Mouse (Mus musculus): ENCODE measurements around the gene Gkap1.

The Gkap1 gene

DNA sequence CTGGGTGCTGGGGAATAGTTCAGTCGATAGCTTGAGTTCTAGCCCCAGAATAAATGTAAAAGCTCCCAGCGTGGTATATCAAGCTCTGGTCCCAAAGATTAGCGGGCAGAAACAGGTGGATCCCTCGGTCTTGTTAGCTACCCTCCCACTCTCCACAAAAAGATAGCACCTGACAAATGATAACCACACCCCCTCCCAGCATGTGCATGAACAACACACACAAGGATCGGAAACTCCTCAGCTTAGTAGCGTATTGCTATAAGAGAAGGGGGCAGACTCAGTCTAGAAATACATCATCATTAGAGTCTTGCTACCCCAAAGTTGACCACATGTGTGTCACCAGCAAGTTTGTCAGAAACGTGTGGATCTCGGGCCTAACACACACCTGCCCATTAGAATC, at the start of gene Gkap1:
Gkap1 (minus strand) TSS at position 101 of the 400 bp plus-strand sequence.
- no peak for DNase-seq (ENCODE audit: low spot score)

DNA sequence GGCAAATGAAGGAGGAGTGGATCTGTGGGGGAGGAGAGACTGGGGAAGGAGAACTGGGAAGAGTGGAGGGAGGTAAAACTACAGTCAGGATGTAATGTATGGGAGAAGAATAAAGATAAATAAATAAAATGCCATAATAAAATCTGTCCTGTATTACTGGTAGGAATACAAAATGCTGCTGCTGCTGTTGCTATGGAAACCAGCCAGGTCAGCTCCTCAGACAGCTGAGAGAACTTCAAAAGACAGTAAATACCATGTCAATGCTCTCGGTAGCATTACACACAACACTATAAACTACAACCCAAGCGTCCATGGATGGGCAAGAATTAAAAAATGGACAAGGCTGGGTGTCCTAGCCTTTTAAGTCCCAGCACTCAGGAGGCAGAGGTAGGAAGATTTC, 42.3 kb upstream of the Gkap1 start:
- DNase-seq (ENCODE audit: low spot score), result no peak

DNA sequence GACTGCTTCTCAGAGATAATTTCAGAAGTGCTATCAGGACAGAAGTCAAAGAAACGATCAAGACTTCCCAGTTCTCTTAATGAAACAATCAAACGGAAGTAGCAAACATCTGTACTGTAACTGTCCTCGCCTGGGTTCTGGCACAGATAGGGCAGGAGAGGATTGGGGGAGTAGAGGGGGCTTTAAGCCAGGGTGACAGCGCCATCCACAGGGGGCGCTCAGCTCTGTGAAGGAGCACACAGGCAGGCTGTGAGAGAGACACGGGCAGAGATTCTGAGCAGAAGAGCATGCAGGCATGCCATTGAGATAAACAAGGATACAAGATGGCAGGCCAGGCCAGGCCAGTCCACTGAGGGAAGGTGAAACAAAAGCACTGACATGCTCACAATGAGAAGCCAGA, 39.5 kb upstream of the Gkap1 start:
- no peak for DNase-seq (ENCODE audit: low spot score)

DNA sequence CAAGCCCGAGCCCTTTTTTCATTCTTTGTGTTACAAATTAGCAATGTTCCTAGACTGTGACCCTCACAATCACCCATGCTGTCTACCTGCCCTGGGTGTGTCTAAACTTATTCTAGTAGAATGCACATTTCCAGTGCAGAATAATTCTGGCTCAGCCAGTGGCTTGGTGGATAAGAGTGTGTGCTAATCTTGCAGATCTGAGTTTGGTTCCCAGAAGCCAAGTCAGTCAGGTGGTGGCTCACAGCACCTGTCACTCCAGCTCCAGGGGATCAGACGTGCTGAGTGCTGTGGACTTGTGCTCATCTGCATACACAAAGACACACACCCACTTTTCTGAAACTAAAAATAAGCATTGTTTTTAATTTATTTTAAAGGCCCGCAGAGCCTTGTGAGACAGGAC, 38.3 kb upstream of the Gkap1 start:
- DNase-seq (ENCODE audit: low spot score), result no peak

DNA sequence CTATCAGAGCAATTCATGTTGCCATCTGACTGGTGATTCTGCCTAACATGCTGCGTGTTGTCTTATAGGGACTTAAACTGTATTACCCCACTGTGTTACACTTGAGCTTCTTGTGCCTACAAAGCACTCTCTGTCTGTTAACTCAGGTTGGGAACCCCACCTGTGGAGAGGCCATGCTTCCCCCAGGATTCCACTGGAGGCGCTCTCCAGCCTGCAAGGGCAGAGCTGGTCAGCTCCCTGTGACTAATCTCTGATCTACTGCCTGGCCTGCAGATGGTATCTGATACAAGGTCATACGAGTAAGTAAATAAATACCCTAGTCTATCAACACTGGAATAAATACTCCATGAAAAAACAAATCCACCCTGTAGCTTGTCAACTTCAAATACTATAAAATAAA, 35.9 kb upstream of the Gkap1 start:
- no peak for DNase-seq (ENCODE audit: low spot score)

DNA sequence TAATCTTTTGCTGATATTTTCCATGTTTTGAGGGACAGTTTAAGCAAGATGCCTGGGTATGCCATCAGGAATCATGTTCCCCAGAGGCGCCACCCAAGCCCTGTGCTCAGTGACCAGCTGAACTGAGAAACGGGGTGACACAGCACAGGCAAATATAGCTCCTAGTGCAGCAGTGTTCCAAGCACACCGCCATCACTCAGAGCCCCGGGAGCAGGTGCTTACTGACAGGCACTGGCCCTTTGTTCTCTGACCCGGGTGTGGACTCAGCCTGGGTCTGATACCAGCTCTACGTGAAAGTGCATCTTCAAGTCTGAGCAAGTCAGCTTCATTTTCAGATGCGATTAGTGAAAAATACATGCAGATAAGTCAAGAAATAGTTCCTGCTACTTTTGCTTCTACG, 34.0 kb upstream of the Gkap1 start:
- DNase-seq (ENCODE audit: low spot score), result no peak

DNA sequence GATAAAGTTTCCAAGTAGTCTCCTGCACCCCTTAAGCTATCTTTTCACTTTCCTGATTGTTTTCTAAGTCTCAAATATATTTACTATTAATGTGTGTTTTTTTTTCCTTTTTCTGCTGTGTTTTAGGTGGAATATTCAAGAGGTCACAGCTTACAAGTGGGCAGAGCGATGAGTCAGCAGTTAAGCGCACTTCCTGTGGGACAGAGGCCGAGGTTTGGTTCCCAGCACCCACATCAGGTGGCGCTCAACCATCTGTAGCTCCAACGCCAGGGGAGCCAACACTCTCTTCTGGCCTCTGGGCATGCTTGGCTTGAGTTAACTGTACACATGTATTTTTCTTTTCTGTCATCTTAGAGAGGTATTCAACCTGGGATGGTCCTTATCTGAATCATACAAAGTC, 32.0 kb upstream of the Gkap1 start:
- no peak for DNase-seq (ENCODE audit: low spot score)

DNA sequence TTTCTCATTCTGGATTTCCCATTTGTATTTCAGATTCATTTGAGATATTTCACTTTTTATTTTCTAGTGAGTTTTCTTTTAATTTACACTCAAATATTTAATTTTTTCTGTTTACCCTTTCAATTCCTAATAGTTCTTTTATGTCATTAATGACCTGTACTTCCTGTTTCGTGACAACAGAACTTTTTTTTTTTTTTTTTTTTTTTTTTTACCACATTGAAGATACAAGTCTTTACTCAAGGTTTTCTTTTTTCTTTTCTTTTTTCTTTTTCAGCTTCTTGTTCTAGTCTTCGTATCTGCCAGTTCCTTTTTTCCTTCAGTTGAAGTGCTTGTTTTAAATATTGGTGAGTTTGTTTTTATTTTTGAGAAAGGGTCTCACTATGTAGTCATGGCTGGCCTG, 29.7 kb upstream of the Gkap1 start:
- DNase-seq (ENCODE audit: low spot score), result no peak

DNA sequence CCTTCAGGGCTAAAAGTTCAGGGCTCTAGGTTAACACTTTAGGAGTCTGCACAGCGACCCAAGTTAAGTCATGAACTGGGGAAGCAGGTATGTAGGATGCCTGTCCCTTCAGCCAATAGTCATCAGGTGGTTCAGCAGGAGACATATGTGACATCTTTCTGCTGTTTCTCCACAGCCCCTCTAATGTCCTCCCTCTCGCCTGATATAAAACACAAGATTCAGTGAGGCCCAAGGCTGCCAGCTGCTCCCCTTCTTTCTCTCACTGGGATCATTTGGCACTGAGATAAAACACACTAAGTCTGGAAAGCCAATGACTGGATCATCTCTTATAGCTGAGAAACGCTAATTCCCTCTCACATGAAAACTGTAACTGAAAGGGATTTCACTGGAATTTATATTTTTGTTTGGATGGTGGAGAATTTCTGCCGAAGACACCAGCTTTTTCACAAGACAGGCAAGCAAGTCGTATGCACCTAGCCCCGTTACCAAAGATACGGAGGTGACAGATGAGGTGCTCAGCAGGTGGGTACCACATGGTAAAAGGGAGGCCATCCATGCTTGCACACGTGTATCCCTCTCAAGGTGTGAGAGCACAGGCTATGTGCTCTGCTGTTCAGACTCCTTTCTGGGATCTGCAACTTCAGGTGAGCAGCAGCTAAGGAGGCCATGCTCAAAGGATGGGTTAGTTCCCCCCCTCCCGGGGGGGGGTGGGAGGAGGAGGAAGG, 27.1 kb upstream of the Gkap1 start:
- no peak for DNase-seq (ENCODE audit: low spot score)

DNA sequence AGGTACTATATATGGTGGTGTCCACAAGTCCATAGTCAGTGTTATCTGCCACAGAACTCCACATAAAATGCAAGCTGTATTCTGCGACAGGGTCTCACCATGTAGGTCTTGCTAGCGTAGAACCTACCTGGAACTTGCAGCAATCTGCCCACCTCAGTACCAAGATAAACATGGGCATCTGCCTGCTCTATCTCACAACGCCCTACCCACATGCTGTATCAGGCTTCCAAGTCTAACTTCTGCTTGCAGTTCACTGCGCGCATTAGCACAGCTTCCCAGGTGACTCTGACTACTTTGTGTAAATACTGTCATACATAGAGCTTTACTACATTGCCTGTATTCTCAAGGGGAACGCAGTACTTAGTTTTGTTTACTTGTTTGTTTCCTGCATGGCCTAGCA, 26.5 kb upstream of the Gkap1 start:
- no peak for DNase-seq (ENCODE audit: low spot score)

DNA sequence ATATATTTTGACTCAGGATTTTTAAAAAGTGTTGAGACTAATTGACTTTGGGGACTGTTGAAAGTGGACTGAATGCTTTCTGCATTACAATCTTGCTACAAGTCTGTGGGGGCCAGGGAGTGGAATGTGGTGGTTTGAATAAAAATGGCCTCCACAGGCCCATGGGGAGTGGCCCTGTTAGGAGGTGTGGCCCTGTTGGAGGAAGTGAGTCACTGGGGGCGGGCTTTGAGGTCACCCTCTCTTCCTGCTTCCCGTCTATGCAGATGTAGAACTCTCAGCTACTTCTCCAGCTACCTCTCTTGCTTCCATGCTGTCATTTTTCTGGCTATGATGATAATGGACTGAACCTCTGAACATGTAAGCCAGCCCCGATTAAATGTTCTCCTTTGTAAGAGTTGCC, 23.3 kb upstream of the Gkap1 start:
- DNase-seq (ENCODE audit: low spot score), result no peak

DNA sequence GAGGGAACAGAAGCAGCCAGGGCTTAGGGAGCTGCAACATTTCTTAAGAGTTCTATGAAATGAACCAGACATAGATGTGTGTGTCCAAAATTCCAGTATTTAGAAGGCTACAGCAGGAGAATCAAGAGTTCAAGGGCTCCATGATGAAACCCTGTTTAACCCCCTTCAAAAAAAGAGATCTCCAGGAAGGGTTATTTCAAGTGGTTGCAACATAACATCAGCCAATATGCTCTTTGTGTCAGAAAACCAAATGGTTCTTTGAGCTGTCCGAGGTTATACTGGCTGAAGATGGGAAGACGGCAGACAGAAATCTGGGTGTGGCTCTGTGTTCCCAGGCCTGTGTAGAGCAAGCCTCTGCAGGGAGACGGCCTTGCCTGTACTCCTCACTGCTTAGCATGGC, 20.1 kb upstream of the Gkap1 start:
- no peak for DNase-seq (ENCODE audit: low spot score)

DNA sequence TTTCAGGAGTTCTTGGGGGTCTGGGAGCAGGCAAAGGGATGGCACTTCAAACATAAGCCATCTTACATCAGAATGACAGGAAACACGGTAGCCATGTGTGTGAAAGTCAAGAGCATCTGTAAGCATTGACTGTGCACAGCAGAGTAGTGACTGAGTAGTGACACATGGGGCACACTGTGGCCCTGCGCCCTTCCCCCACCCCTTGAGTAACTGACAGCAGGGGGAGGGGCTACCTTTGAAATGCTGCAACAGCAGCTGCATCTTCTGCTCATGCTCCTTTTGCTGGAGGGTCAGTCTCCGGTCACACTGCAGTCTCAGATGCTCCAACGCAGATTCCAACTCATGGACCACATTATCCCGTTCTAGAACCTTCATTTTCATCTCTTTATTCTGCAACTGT, 17.3 kb upstream of the Gkap1 start:
- no peak for DNase-seq (ENCODE audit: low spot score)

DNA sequence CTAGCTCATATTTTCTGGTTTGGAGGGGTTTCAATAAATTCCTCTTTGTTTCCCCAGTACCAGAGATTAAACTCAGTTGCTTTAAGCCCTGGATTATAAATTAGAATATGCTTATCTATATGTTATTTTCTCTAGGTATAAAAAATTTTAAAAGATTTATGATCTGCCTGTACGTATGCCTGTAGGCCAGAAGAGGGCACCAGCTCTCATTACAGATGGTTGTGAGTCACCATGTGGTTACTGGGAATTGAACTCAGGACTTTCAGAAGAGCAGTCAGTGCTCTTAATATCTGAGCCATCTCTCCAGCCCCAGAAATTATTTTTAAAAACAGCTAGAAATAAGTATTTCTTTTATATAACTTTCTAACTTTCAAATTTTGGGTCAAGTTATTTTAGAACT, 13.8 kb upstream of the Gkap1 start:
- DNase-seq (ENCODE audit: low spot score), result no peak

DNA sequence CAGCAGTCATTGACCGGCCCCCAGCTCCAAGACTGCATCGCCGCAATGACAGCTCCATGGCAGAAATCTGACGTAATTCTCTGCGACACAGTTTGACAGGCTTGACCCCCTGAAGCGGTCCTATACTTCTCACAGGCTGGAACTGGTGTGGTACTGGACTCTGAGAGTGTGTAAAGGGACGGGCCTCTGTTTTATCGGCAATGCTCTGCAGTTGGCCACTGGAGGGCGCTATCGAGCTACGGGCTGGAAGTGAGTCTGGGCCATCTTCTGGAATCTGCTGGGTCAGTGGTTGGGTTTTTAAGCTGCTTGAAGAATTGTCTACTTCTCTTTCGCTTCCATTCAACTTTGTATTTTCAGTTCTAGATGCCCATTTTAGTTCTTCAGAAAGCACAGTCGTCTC, 12.3 kb upstream of the Gkap1 start:
- DNase-seq (ENCODE audit: low spot score), result peak; percentile 85

DNA sequence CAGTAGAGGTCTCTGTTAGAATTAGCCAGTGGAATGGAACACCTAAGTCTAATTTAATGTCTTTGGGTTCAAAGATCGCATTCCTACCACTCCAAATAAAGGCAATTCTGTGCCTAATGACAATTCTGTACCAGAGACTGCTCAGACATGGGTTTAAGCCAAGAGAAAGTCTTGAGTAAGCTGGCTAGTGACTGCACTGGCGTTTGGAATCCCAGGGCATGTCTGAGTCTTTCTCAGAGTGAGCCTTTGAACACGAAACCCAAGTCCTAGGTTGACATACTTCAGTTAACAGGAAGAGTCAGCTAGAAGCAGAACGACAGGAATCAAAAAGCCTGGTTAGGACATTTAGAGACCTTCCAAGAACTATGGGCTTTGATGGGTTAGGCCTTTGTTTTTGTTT, 8.0 kb upstream of the Gkap1 start:
- DNase-seq (ENCODE audit: low spot score), result no peak

DNA sequence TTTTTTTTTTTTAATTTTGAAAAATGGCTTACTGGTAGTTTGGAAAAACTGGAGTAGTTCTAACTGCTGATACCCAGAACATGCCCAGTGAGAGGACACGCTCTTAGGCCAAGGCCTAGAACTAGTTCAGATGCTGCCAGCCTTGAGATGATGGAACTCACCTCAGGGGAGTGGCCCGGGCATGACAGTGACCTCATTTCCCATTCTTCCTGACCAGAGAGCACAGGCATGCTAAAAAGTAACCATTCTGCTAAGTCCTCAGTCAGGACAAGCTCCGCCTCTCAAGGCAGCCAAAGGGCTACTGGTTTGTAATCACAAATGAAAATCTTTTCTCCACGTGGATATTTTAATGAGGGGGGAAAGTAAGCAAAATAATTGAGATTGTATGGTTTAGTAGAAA, 6.4 kb upstream of the Gkap1 start:
- DNase-seq (ENCODE audit: low spot score), result no peak

DNA sequence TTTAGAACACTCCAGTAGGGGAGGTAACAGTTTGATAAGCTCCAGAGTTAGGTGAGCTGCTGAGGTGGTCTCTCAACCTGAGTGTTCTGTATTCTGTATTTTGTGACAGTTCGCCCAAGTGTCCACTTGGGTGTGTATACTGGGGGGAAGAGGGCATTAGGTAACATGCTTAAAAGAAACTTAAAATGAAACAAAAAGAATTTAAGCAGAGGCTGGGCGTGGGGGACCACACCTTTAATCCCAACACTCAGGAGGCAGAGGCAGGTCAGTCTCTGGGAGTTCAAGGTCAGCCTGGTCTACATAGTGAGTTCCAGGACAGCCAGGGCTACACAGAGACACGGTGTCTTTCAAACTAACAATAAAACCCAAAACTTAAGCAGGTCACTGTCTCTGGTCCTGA, 5.0 kb upstream of the Gkap1 start:
- DNase-seq (ENCODE audit: low spot score), result no peak

DNA sequence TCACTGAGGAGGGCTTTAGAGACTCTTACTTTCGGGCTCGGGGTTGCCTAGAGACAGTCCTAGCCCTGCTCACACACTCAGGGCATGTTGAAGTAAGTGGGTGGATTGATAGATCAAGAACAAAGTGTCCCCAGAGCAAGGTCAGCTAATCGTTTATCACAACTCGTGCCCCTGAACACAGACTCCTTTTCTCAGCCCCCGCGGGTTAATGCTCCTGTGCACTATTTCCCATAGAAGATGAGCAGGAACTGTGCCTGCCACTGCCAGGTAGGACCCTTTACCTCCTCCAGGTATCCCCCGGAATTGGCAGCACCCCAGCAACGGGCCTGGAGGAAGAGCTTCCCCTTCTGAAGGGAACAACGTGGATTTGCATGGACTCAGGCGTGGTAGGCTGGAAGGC, 757 bp upstream of the Gkap1 start:
- DNase-seq (ENCODE audit: low spot score), result no peak

DNA sequence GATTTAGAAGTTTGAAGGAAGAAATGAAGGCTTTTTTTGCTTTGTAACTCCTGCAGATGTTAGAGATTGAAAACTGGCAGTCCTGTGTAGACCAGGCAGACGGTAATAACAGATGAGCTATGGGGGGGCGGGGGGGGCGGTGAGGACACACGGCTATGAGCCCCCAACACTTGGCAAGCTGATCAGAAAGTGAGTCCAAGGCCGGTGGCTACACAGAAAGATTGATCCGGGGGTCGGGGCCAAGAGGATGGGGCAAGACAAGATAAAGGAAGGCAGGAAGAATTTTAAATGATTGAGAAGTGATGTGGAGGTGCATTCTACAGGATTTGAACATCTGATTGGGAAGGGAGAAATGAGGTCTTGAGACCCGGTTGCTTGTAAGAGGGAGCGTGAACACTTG, 423 bp downstream of the Gkap1 start:
- DNase-seq (ENCODE audit: low spot score), result no peak

DNA sequence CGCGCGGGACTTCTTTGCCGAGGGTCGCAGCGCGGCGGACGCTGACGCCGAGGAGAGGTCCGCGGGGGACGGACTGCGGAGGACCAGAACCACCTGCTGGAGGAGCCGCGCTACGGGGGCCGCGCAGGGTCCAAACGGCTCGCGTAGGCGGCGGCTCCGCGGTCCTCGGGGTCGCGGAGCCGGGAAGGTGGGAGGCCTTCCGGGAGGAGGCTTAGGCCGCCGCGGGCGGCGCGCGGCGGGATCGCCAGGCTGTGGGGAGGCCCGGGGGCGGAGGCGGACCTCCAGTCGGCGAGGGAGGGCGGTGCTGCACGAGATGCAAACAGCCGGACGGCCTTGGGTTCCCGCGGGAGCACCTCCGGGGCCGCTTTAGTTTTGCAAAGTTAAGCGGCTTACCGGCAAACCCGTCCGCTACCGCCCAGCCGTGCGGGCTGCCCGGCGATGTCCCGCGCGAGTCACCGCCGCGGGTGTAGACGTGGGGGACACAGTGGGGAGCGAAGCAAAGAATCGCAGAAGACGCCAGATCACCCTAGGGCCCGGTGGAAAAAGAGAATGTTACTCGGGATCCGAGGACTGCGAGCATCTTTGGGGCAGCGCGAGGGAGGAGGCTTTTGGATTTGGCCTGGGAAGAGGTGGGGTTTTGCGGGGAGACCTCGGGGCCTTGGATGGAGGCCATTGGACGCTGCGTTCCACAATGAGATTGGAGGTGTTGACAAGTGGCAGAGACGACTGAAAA, 1.1 kb downstream of the Gkap1 start:
- peak; percentile 68 for DNase-seq (ENCODE audit: low spot score)

DNA sequence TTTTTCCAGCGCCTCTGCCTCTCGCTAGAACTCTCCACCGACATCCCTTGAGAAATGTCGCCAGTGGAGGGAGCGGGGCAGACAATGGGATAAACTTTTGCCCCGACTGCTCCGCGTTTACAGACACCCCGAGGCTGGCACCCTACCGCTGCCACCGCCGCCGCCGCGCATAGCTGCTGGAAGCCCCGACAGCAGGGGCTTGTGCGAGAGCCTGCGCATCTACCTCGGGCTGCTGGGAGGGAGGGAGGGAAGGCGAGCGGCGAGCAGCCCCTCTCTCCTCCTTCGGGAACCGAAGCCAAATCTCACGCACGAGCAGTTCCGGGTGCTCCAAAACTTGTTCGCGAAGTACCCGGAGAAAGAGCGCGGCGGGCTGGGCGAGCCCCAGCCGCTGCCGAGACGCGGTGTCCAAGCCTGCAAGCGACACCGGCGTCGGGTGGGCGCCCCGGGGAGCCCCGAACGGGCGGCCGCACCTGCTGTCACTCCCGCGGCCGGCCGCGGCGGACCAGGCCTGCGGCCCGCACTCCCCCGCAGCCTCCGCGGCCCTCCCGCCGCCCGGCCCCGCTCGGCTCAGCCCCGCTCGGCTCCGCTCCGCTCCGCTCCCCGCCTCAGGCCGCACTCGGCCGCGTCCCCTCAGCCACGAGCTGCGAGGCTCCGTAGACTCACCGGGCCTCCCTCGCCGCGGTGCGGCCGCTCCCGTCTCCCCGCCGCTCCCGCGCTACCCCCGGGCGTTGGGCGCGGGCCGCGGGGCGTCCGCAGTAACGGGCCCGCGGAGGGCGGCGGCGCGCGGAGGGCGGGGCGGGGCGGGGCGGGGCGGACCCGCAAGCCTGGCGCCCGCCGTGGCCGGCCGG, 1.9 kb downstream of the Gkap1 start:
- DNase-seq (ENCODE audit: low spot score), result peak; percentile 36

DNA sequence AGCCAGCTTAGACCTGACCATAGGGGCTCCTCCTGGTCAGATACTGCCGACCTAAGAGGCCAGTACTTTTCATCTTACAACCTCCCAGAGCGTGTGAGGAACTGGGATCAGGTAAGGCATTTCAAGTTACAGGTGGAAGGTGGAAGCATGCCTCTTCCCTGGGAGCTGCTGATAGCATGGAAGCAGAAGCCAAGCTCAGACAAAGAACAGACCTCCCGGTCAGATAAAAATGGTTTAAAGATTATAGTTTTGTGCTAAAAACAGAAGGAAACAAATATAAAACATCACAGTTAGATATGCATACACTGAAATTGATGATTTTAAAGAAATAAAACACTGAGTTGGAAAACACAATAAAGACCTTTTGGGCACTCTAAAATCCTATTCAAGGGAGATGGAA, 8.6 kb downstream of the Gkap1 start:
- DNase-seq (ENCODE audit: low spot score), result no peak
